In genomic region chr1:71595365-71595764, GRCm38 (mm10) we compare ENCODE assay signal across 23 mouse cellular contexts. TPM values are rescaled to one million over a fixed set of nuclear protein-coding genes. Genes with fewer than 3 reads are reported as not detected.
A peak's percentile ranks its signal among the peaks of the same experiment; 100 is the strongest.
DNase-seq lines count a peak whose midpoint lies in the region; ATAC-seq and TF ChIP-seq lines count a peak whose summit lies in the region.
"Had no signal": no experiment of that assay in that cellular context is flagged by ENCODE, and none has a peak within 500 bp of the region (broad histone marks: within the 10 kb centered on the region; RNA-seq: fewer than 3 reads in every experiment).

No protein-coding gene starts in this region.

- no peak overlapping the region for H3K4me3 ChIP-seq in lung, embryonic 14.5 days (ENCODE audit: low read depth, low read length)
- H3K4me3 ChIP-seq in lung, postnatal 0 days (ENCODE audit: low read depth, low read length) = no peak overlapping the region
- no peak overlapping the region for H3K4me3 ChIP-seq in lung, adult 2 months (replicated peaks; ENCODE audit: extremely low read depth, low read depth, low read length)
- H3K4me3 ChIP-seq: embryonic facial prominence, embryonic 10.5 days; embryonic facial prominence, embryonic 12.5 days; forebrain, embryonic 13.5 days; forebrain, embryonic 15.5 days had no signal

- H3K4me2 ChIP-seq in lung, embryonic 14.5 days = no peak overlapping the region
- no peak overlapping the region for H3K4me2 ChIP-seq in lung, postnatal 0 days (replicated peaks; ENCODE audit: low read depth, low read length)
- H3K4me2 ChIP-seq: embryonic facial prominence, embryonic 12.5 days; forebrain, embryonic 13.5 days; forebrain, embryonic 15.5 days had no signal

- peak; percentile 39 for DNase-seq in heart, adult 11 months
- no peak for DNase-seq in heart, postnatal 4 days
- peak; percentile 38 for DNase-seq in lung, embryonic 14.5 days
- no peak for DNase-seq in lung, postnatal 14 days
- peak; percentile 62 for DNase-seq in lung, postnatal 0 days (ENCODE audit: low spot score)
- DNase-seq in lung, adult 2 months = no peak
- DNase-seq: adrenal gland, adult 8-10 months; adrenal gland, postnatal 14 days; adrenal gland, postnatal 36 days; B cell, adult 2 months; cerebellum, adult 11-12 months; cerebellum, adult 2 months; cerebellum, adult 9-10 months; cerebellum, postnatal 10 days; cerebellum, postnatal 25 days had no signal

- H3K27ac ChIP-seq in lung, embryonic 14.5 days (ENCODE audit: low read depth) = no peak overlapping the region
- H3K27ac ChIP-seq in lung, postnatal 0 days (ENCODE audit: low read length) = no peak overlapping the region
- H3K27ac ChIP-seq: embryonic facial prominence, embryonic 10.5 days; embryonic facial prominence, embryonic 12.5 days; forebrain, embryonic 13.5 days; forebrain, embryonic 15.5 days had no signal

- TF ChIP-seq EP300 in lung, postnatal 0 days (IDR thresholded peaks at IDR 0.05) = no peak

- TF ChIP-seq POLR2A in lung, adult 2 months (IDR thresholded peaks at IDR 0.05; ENCODE audit: borderline replicate concordance, extremely low read depth, low read depth, low read length) = no peak

- no peaks in the 10 kb centered on the region for H3K27me3 ChIP-seq in lung, embryonic 14.5 days (ENCODE audit: insufficient read depth, low read length)
- H3K27me3 ChIP-seq in lung, postnatal 0 days (replicated peaks; ENCODE audit: insufficient read depth, low read length) = no peaks in the 10 kb centered on the region
- H3K27me3 ChIP-seq: embryonic facial prominence, embryonic 12.5 days; forebrain, embryonic 13.5 days; forebrain, embryonic 15.5 days; Patski had no signal

- no peaks in the 10 kb centered on the region for H3K9me3 ChIP-seq in lung, embryonic 14.5 days (ENCODE audit: low read depth, low read length)
- no peaks in the 10 kb centered on the region for H3K9me3 ChIP-seq in lung, postnatal 0 days (ENCODE audit: low read length)
- H3K9me3 ChIP-seq: embryonic facial prominence, embryonic 10.5 days; embryonic facial prominence, embryonic 12.5 days; forebrain, embryonic 13.5 days; forebrain, embryonic 15.5 days; G1E had no signal

- no peaks in the 10 kb centered on the region for H3K4me1 ChIP-seq in lung, embryonic 14.5 days (ENCODE audit: insufficient read depth)
- H3K4me1 ChIP-seq in lung, postnatal 0 days (ENCODE audit: insufficient read depth, low read depth, low read length) = no peaks in the 10 kb centered on the region
- no peaks in the 10 kb centered on the region for H3K4me1 ChIP-seq in lung, adult 2 months (ENCODE audit: control insufficient read depth, insufficient read depth, low read length)
- H3K4me1 ChIP-seq: embryonic facial prominence, embryonic 10.5 days; embryonic facial prominence, embryonic 12.5 days; forebrain, embryonic 13.5 days; forebrain, embryonic 15.5 days had no signal

- peaks cover 95% of the 10 kb centered on the region for H3K36me3 ChIP-seq in lung, embryonic 14.5 days (ENCODE audit: insufficient read depth)
- H3K36me3 ChIP-seq in lung, postnatal 0 days (ENCODE audit: insufficient read depth, low read length) = peaks cover 5% of the 10 kb centered on the region; the same call in 1 of the 2 replicates
- H3K36me3 ChIP-seq: G1E had no signal

- TF ChIP-seq CTCF in lung, embryonic 14.5 days (IDR thresholded peaks at IDR 0.05; ENCODE audit: low read depth) = no peak
- no peak for TF ChIP-seq CTCF in lung, postnatal 0 days (IDR thresholded peaks at IDR 0.05)
- no peak for TF ChIP-seq CTCF in lung, adult 2 months (IDR thresholded peaks at IDR 0.05; ENCODE audit: insufficient read depth, low read length)

- no peak; the same call in 1 of the 2 replicates for ATAC-seq in lung, embryonic 14.5 days (ENCODE audit: insufficient read depth)
- ATAC-seq in lung, postnatal 0 days = peak; percentile 62
- ATAC-seq: activated CD4-positive, CD25-positive, alpha-beta regulatory T cell, adult 4 months; CD4-positive, CD25-positive, alpha-beta regulatory T cell, adult 4 months; forebrain, embryonic 13.5 days; forebrain, embryonic 15.5 days; Patski had no signal

- H3K9ac ChIP-seq in lung, embryonic 14.5 days = no peak overlapping the region
- no peak overlapping the region for H3K9ac ChIP-seq in lung, postnatal 0 days (replicated peaks; ENCODE audit: low read depth)
- H3K9ac ChIP-seq: embryonic facial prominence, embryonic 12.5 days; forebrain, embryonic 13.5 days; forebrain, embryonic 15.5 days had no signal

- 75% methylated on average over 4 of the region's 4 CpGs for WGBS in lung, embryonic 14.5 days
- 65% methylated on average over 4 of the region's 4 CpGs for WGBS in lung, postnatal 0 days
- 73% methylated on average over 4 of the region's 4 CpGs for WGBS in lung, adult 2 months

RNA-seq across cellular contexts. Expression of gene Atic, which starts 38.4 kb away (rescaled TPM):
- 10 to 100 TPM; 33.0 to 33.4 TPM for total RNA-seq in heart, postnatal 4 days (2021)
- polyA plus RNA-seq in lung, embryonic 14.5 days (2014; fragmentation: Nextera tagmentation; extraction: Ambion mirVana) = 69.1 and 71.5 TPM in 2 replicates
- polyA plus RNA-seq in lung, postnatal 0 days (2015; fragmentation: Nextera tagmentation; extraction: Ambion mirVana) = 17.5 and 19.1 TPM in 2 replicates
- 13.4 and 17.9 TPM in 2 replicates for polyA plus RNA-seq in lung, adult 2 months (2012; rRNA removed)

RNA-seq across cellular contexts. Expression of gene Fn1, which starts 57.6 kb away (rescaled TPM):
- 100 to 1,000 TPM; 515 to 516 TPM for total RNA-seq in heart, postnatal 4 days (2021)
- 156 and 160 TPM in 2 replicates for polyA plus RNA-seq in lung, embryonic 14.5 days (2014; fragmentation: Nextera tagmentation; extraction: Ambion mirVana)
- 250 and 295 TPM in 2 replicates for polyA plus RNA-seq in lung, postnatal 0 days (2015; fragmentation: Nextera tagmentation; extraction: Ambion mirVana)
- 177 and 224 TPM in 2 replicates for polyA plus RNA-seq in lung, adult 2 months (2012; rRNA removed)

Comparison
In these comparisons a context has a peak if more than half of its experiments do, and no peak if none do; other contexts are left out.
1. DNase-seq: peak in heart, adult 11 months (single experiment), lung, embryonic 14.5 days (single experiment) and lung, postnatal 0 days (single experiment); none in heart, postnatal 4 days (single experiment), lung, postnatal 14 days (single experiment) and lung, adult 2 months (single experiment).